Mouse (Mus musculus): ENCODE results near the gene Alox12e.

Alox12e gene

GRCm38 (mm10) chr11:70284757-70285156, 37.7 kb downstream of the Alox12e start:
- DNase-seq: no peak

GRCm38 (mm10) chr11:70283666-70284065, 38.8 kb downstream of the Alox12e start:
- no peak for DNase-seq

GRCm38 (mm10) chr11:70280441-70280840, 42.0 kb downstream of the Alox12e start:
- DNase-seq: peak; percentile 85

- DNase-seq: no peak
These were observed 43.5 kb downstream of the Alox12e start for GRCm38 (mm10) chr11:70278961-70279360.

- DNase-seq: no peak
These were observed 50.8 kb downstream of the Alox12e start for GRCm38 (mm10) chr11:70271641-70272040.

GRCm38 (mm10) chr11:70266405-70266804, 56.0 kb downstream of the Alox12e start:
- peak; percentile 50 for DNase-seq

- DNase-seq: no peak
These were observed 56.6 kb downstream of the Alox12e start for GRCm38 (mm10) chr11:70265819-70266218.

Measured in lung, postnatal 36 days (tissue).